Mouse (Mus musculus) small intestine, adult 2 months (tissue): ENCODE measurements around the gene Slc6a6.

ENCODE experiments used
- CTCF ChIP-seq: fragments of 200-500 bp; IDR thresholded peaks from 2 replicates; pipeline ENCODE4 v1.5.1; 2012; ENCODE audit warnings: low read depth, mild to moderate bottlenecking, control low read depth, inconsistent platforms, low read length, moderate library complexity, mixed read lengths; ENCODE audit not compliant: insufficient replicate concordance, insufficient read length; ENCODE audit errors: extremely low read depth
- POLR2A ChIP-seq: fragments of 200-500 bp; IDR thresholded peaks from 2 replicates; pipeline ENCODE4 v1.6.1; 2012; ENCODE audit warnings: low read depth, mild to moderate bottlenecking, control low read depth, inconsistent platforms, low read length, moderate library complexity

DNA sequence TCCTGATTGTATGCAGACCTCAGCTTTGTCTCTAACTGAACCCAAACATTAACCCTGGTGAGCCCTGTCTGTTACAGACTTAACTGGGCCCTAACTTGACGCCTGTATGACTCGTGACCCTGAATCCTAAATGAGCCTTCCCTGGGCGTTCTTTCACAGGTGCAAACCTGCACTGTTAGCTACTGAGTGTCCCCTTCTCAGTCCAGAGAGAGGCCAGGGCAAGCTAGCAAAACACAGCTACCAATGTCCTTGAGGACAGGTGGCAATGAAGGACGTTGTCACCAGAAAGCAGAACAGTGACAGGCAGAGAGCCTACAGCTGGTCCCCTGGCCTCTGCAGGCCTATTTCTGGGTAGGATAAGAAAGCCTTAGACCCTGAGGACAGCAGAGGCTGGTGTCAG is 37.0 kb upstream of the Slc6a6 start:
- TF ChIP-seq POLR2A (no peak), CTCF (no peak)
